Mouse (Mus musculus): ENCODE data around the gene Tspan10. TPM values are rescaled to one million over a fixed set of nuclear protein-coding genes. Genes with fewer than 3 reads are reported as not detected.

Gene Tspan10
- polyA plus RNA-seq, 1 experiment from 2014 or later: not detected

DNA sequence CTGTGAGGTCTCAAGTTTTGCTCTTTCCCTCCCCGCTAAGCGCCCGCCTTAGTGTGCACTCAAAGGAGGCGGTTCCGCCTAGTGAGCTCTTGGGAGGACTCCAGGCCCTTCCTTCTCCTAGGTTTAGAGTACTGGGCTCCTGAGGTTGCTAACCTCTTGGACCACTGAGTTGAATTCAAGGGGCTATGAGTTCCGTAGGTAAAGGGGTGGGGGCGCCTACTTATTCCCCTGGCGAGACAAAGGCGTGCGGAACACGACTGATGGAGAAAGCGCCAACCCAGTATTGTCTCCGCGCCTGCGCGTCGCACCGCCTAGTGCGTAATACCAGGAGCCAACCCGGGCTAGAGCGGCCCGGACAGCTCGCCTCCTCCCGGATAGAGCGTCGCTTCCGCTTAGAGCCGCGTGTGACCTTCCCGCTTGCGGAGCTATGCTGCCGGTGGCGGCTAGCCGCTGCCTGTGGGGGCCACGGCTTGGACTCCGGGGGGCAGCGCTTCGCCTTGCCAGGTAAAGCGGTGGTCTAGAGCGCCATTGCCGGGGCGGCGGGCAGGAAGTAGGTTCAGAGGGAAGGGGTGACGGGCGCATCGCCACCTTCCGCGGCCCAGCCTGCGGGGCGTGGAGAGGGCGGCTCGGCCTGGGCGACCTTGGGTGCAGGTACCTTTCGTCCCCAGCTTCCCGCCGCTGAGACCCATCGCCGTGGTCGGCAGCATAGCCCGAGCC is 42.0 kb downstream of the Tspan10 start, which contains the start of gene Mrpl12:
Gene Mrpl12 (plus strand): TSS at position 349 of the 717 bp plus-strand sequence.
- H3K9ac ChIP-seq (ENCODE audit: low read depth, low read length): peak within 1 kb of the TSS; percentile 91
- H3K4me2 ChIP-seq (replicated peaks; ENCODE audit: low read depth, low read length): peak within 1 kb of the TSS; percentile 54
- H3K9me3 ChIP-seq (ENCODE audit: control insufficient read depth, low read length): no peaks in the 10 kb centered on the region
- H3K4me3 ChIP-seq (ENCODE audit: low read depth, low read length): peak within 1 kb of the TSS; percentile 99
- ATAC-seq (ENCODE audit: low FRiP score): peak; percentile 92
- H3K4me1 ChIP-seq (replicated peaks; ENCODE audit: control insufficient read depth, insufficient read depth, low read length): peaks cover 5% of the 10 kb centered on the region
- peak; percentile 96 for DNase-seq (ENCODE audit: low spot score)
- H3K27me3 ChIP-seq (ENCODE audit: control insufficient read depth, insufficient read depth, low read length): no peaks in the 10 kb centered on the region
- peak within 1 kb of the TSS; percentile 82 for H3K27ac ChIP-seq (ENCODE audit: low read depth, low read length)
- under 1% methylated on average over 57 of the region's 60 CpGs for WGBS
- H3K36me3 ChIP-seq (ENCODE audit: control insufficient read depth, insufficient read depth, low read length): peaks cover 10% of the 10 kb centered on the region; the same call in 1 of the 2 replicates

DNA sequence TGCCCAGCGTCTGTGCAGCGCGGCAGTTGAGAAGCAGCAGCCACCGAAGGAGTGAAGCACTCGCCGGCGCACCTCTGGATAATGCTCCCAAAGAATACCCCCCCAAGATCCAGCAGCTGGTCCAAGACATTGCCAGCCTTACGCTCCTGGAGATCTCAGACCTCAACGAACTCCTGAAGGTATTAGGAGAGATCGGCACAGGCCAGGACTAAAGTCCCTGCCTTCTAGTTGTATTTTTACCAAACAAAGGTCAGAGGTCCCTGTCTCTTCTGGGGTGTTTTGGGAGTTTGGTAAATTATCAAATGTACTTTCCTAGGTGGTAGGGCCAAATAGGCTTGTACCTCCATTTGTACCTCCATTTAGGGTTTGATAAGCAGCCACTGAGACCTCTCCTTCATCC is 42.8 kb downstream of the Tspan10 start:
- H3K36me3 ChIP-seq (ENCODE audit: control insufficient read depth, insufficient read depth, low read length): peaks cover 6% of the 10 kb centered on the region; the same call in 1 of the 2 replicates
- peaks cover 5% of the 10 kb centered on the region for H3K4me1 ChIP-seq (replicated peaks; ENCODE audit: control insufficient read depth, insufficient read depth, low read length)
- peak overlapping the region; percentile 99 for H3K4me3 ChIP-seq (ENCODE audit: low read depth, low read length)
- H3K4me2 ChIP-seq (replicated peaks; ENCODE audit: low read depth, low read length): peak overlapping the region; percentile 54
- DNase-seq (ENCODE audit: low spot score) (no peak), ATAC-seq (ENCODE audit: low FRiP score) (no peak)
- no peak overlapping the region for H3K27ac ChIP-seq (ENCODE audit: low read depth, low read length)
- 11% methylated on average over 10 of the region's 10 CpGs for WGBS
- H3K27me3 ChIP-seq (ENCODE audit: control insufficient read depth, insufficient read depth, low read length): no peaks in the 10 kb centered on the region
- H3K9ac ChIP-seq (ENCODE audit: low read depth, low read length): peak overlapping the region; percentile 91
- H3K9me3 ChIP-seq (ENCODE audit: control insufficient read depth, low read length): no peaks in the 10 kb centered on the region

DNA sequence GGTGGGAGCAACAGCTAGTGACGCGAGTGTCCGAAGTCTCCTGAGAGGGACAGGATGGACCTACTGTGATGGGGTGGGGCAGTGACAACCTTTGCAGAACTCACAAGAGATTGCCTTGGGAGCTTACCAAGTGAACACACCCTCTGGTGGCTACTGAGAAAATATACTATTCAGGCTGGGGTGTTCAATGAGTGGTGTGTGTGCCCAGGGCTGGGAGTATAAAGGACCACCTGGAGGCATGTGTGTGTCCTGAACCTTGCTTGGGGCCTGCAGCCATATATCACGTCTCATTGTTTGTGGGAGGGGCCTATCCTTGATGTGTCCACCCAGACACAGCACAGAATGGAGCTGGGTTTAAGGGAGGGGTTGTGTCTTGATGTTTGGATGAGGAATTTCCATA is 46.1 kb downstream of the Tspan10 start:
- no peaks in the 10 kb centered on the region for H3K27me3 ChIP-seq (ENCODE audit: control insufficient read depth, insufficient read depth, low read length)
- peaks cover 14% of the 10 kb centered on the region for H3K4me1 ChIP-seq (replicated peaks; ENCODE audit: control insufficient read depth, insufficient read depth, low read length)
- H3K36me3 ChIP-seq (ENCODE audit: control insufficient read depth, insufficient read depth, low read length): no peaks in the 10 kb centered on the region
- H3K9me3 ChIP-seq (ENCODE audit: control insufficient read depth, low read length): no peaks in the 10 kb centered on the region
- ATAC-seq (ENCODE audit: low FRiP score) (no peak), DNase-seq (ENCODE audit: low spot score) (no peak)
- H3K4me2 ChIP-seq (replicated peaks; ENCODE audit: low read depth, low read length): no peak overlapping the region
- no peak overlapping the region for H3K9ac ChIP-seq (ENCODE audit: low read depth, low read length)
- H3K27ac ChIP-seq (ENCODE audit: low read depth, low read length): no peak overlapping the region
- WGBS: 77% methylated on average over 4 of the region's 4 CpGs
- H3K4me3 ChIP-seq (ENCODE audit: low read depth, low read length): no peak overlapping the region

DNA sequence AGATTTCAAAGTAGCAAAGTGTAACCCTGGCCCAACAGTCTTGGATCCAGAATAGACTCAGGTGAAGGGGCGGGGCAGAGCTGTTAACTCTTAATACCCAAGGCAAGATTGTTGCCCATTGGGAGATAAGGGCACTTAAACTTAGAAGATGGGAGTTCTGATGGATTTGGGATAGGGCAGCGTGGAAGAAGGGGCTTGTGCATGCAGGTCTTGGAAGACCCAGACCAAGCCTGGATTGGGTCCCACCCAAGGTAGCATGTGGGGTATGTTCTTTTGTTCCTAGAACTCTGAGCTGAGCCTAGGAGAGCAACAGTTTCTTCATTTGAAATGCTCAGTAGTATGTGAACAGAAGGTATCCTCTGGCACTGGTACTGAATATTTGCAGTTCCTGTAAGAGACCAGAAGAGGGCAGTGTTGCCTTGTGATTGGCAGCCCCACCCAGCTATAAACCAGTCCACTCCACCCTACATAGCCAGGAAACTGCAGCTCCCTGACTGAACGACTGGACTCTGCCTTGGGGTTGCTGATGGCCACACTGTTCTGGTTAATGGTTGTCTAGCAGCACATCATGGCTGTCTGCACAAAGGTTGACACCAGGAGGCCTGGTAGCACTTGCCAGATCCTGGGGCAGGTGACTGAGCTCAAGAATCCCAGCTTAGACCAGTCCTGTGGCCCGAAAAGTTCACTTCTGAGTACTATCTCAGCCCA is 46.8 kb downstream of the Tspan10 start:
- Histone ChIP-seq H3K27me3 (ENCODE audit: control insufficient read depth, insufficient read depth, low read length) (no peaks in the 10 kb centered on the region), H3K9ac (ENCODE audit: low read depth, low read length) (no peak overlapping the region), H3K4me1 (replicated peaks; ENCODE audit: control insufficient read depth, insufficient read depth, low read length) (peaks cover 14% of the 10 kb centered on the region), H3K9me3 (ENCODE audit: control insufficient read depth, low read length) (no peaks in the 10 kb centered on the region), H3K4me2 (replicated peaks; ENCODE audit: low read depth, low read length) (no peak overlapping the region), H3K27ac (ENCODE audit: low read depth, low read length) (no peak overlapping the region), H3K36me3 (ENCODE audit: control insufficient read depth, insufficient read depth, low read length) (no peaks in the 10 kb centered on the region; the same call in 1 of the 2 replicates), H3K4me3 (ENCODE audit: low read depth, low read length) (no peak overlapping the region)
- peak; percentile 25 for ATAC-seq (ENCODE audit: low FRiP score)
- WGBS: 70% methylated on average over 4 of the region's 4 CpGs
- peak; percentile 85 for DNase-seq (ENCODE audit: low spot score)

DNA sequence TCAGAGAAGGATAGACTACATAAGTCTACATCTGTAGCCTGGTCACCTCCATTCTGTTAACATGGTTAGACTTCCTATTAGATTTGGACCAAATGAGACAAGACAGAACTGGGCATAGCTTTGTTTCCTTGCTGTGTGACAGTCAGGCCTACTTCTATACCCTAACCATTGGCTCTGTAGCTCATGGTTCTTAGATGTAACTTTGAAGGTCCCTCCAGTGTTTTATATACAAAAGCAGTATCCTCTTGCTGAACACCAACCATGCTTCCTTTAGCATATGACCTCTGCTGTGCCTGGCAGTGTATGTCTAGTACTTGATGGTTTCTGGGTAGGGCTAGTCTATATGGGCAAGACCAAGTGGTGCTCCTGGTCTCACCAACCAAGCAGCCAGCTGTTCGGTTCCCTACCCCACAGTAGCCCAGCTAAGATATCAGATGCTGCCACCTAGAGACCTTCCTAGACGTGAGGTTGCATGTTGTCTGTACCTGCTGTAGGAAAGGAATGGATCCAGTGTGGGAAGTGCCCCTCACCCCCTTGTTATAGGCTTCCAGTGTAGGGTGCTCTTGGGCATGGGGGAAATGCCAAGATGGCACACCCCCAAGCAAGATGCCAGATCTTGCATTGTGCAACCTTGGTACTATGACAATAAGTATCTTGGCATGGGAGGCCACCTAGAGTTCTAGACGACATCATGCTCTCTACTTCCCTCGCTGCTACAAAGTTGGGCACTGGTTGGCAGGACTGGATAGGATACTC is 48.0 kb downstream of the Tspan10 start:
- no peak for ATAC-seq (ENCODE audit: low FRiP score)
- Histone ChIP-seq H3K36me3 (ENCODE audit: control insufficient read depth, insufficient read depth, low read length) (no peaks in the 10 kb centered on the region; the same call in 1 of the 2 replicates), H3K4me1 (replicated peaks; ENCODE audit: control insufficient read depth, insufficient read depth, low read length) (peaks cover 12% of the 10 kb centered on the region), H3K27ac (ENCODE audit: low read depth, low read length) (peak overlapping the region; percentile 60; the same call in 1 of the 2 replicates), H3K4me2 (replicated peaks; ENCODE audit: low read depth, low read length) (peak overlapping the region; percentile 96; the same call in 1 of the 2 replicates), H3K9ac (ENCODE audit: low read depth, low read length) (peak overlapping the region; percentile 32; the same call in 1 of the 2 replicates), H3K27me3 (ENCODE audit: control insufficient read depth, insufficient read depth, low read length) (no peaks in the 10 kb centered on the region), H3K4me3 (ENCODE audit: low read depth, low read length) (no peak overlapping the region), H3K9me3 (ENCODE audit: control insufficient read depth, low read length) (no peaks in the 10 kb centered on the region)
- no peak for DNase-seq (ENCODE audit: low spot score)
- WGBS: 32% methylated on average over 4 of the region's 4 CpGs

DNA sequence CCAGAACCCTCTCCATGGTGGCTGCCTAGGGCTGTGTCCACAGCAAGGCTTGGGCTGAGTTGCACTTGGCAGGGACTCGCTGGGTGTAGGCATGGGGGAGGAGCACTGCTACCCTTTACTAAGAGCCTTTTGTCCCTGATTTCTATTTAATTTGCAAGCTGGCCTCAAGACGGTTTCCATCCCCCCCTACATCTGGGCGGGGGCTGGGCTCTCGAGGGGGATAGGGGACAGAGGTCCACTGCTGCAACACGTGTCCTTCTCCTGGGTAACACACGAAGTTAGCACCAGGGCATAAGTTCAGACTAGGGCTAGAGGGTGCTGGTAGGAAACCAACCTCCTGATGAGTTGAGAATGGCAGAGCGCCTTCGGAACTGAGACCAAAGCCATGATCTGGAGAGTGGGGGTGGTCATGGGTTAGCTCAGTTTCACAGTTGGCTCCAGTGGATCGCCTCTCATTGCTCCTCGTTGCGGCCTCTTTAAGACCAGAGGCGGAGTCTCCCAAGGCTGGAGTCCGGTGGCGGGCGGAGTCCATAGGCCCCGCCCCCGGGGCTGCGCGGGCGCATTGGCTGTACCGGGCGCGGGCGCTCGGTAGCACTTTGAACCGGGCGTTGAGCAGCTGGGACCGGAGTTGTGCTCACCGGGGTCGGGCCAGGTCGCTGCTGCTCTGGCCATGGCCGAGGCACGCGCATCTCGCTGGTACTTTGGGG is 49.0 kb downstream of the Tspan10 start, which contains the start of gene Slc25a10:
Gene Slc25a10 (plus strand): TSS at position 524 of the 707 bp plus-strand sequence.
- DNase-seq (ENCODE audit: low spot score) (peak; percentile 94), ATAC-seq (ENCODE audit: low FRiP score) (peak; percentile 90)
- Histone ChIP-seq H3K27ac (ENCODE audit: low read depth, low read length) (peak within 1 kb of the TSS; percentile 60), H3K9me3 (ENCODE audit: control insufficient read depth, low read length) (no peaks in the 10 kb centered on the region), H3K4me1 (replicated peaks; ENCODE audit: control insufficient read depth, insufficient read depth, low read length) (peaks cover 9% of the 10 kb centered on the region), H3K4me2 (replicated peaks; ENCODE audit: low read depth, low read length) (peak within 1 kb of the TSS; percentile 96), H3K4me3 (ENCODE audit: low read depth, low read length) (peak within 1 kb of the TSS; percentile 64), H3K9ac (ENCODE audit: low read depth, low read length) (peak within 1 kb of the TSS; percentile 68), H3K36me3 (ENCODE audit: control insufficient read depth, insufficient read depth, low read length) (peaks cover 4% of the 10 kb centered on the region; the same call in 1 of the 2 replicates), H3K27me3 (ENCODE audit: control insufficient read depth, insufficient read depth, low read length) (no peaks in the 10 kb centered on the region)
- WGBS: under 1% methylated on average over 35 of the region's 35 CpGs

DNA sequence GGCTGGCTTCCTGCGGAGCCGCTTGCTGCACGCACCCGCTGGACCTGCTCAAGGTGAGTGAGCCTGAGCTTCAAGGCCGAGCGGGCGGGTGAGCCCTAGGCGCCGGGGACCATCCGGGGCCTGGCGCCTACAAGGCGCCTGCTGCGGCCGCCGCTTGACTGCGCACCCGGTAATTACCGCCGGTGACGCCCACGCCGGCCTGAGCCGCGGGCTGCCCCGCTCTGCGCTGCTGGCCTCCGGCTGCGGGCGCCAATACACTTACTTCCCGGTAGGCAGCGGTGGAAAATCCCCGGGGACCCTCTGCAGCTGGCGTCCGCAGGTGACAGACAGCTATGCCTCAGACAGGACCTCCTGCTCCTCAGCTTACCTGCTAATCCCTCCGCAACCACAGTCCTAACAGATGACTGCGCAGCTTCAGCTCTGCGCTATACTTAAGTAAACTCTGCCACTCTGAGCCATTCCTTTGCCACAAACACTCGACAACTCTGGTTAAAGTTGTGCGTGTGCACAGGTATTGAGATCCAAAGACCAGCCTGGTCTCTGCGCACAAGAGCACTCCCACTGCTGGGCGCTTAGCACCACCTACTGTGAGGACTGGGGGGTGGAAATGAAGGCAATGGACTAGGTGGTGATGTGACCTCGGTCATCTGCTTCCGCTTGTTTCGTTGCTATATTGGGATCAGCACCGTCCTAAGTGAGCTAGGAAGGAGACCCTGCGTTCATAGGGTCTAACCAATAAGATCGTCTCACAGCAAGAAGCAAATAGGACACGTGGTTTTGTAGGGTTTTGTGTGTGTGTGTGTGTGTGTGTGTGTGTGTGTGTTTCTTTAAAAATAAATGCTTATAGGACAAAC is 49.8 kb downstream of the Tspan10 start:
- H3K9me3 ChIP-seq (ENCODE audit: control insufficient read depth, low read length): no peaks in the 10 kb centered on the region
- peaks cover 9% of the 10 kb centered on the region for H3K4me1 ChIP-seq (replicated peaks; ENCODE audit: control insufficient read depth, insufficient read depth, low read length)
- peak overlapping the region; percentile 40 for H3K27ac ChIP-seq (ENCODE audit: low read depth, low read length)
- H3K27me3 ChIP-seq (ENCODE audit: control insufficient read depth, insufficient read depth, low read length): no peaks in the 10 kb centered on the region
- peak overlapping the region; percentile 64 for H3K4me3 ChIP-seq (ENCODE audit: low read depth, low read length)
- peaks cover 4% of the 10 kb centered on the region; the same call in 1 of the 2 replicates for H3K36me3 ChIP-seq (ENCODE audit: control insufficient read depth, insufficient read depth, low read length)
- H3K9ac ChIP-seq (ENCODE audit: low read depth, low read length): peak overlapping the region; percentile 68
- DNase-seq (ENCODE audit: low spot score) (peak; percentile 55), ATAC-seq (ENCODE audit: low FRiP score) (peak; percentile 41)
- peak overlapping the region; percentile 96 for H3K4me2 ChIP-seq (replicated peaks; ENCODE audit: low read depth, low read length)
- under 1% methylated on average over 48 of the region's 48 CpGs for WGBS
